Mouse (Mus musculus) brown adipose tissue, adult 24 weeks (tissue): ENCODE measurements around the gene Exosc10. TPM values are rescaled to one million over a fixed set of nuclear protein-coding genes. Genes with fewer than 3 reads are reported as not detected.

ENCODE experiments used
- H3K27ac ChIP-seq: fragments of 200-500 bp; replicated peaks from 2 replicates; pipeline ENCODE4 v1.5.1; 2012; ENCODE audit warnings: low read depth, mild to moderate bottlenecking, low read length
- H3K4me1 ChIP-seq: fragments of 200-500 bp; 2 replicates; pipeline ENCODE4 v1.6.1; 2012; ENCODE audit warnings: low read length, mixed read lengths; ENCODE audit not compliant: control insufficient read depth, insufficient read depth, insufficient read length
- H3K4me3 ChIP-seq: fragments of 200-500 bp; 2 replicates; pipeline ENCODE4 v1.5.1; 2012; ENCODE audit warnings: low read depth, mild to moderate bottlenecking, low read length, moderate library complexity; ENCODE audit not compliant: insufficient read depth
- polyA plus RNA-seq: library from polyadenylated mRNA; stranded (reverse); fragments of >200 nt; gene quantifications from 2 replicates; pipeline ENCODE4 v1.2.4, GENCODE M21; 2012; ENCODE audit not compliant: missing spikeins, insufficient read depth, insufficient read length

Exosc10 gene
- polyA plus RNA-seq, 1 experiment: 18.8 TPM

DNA sequence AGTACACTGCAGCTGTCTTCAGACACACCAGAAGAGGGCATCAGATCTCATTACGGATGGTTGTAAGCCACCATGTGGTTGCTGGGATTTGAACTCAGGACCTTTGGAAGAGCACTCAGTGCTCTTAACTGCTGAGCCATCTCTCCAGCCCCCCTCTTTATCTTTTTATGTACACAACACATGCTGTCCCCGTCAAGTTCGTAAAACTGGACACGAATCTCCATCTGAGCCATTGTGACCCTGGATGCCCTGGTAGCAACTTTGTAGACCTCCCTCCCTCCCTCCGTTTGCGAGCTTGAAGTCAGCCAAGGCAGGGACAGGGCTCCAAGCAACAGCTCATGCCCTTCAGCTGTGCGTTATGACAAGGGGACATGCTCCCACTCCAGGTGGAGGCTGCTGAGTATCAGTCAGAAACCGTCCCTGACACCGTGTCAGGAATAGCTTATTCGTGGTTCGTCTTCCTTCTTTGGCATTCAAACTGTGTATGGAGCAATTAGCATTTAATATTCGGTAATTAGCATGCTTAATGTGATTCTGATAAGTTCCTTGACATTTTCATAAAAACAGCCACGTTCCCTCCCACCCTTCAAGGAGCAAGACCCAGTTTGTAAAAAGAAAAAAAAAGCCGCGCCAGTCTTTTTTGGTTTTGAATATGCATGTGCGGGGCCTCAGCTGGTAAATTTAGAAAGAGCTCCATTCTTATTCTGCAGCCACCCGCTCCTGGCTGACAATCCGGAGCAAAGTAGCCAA lies 32.4 kb downstream of the Exosc10 start:
- H3K4me1 ChIP-seq: peaks cover 3% of the 10 kb centered on the region
- no peak overlapping the region for H3K27ac ChIP-seq
- peak overlapping the region; percentile 87 for H3K4me3 ChIP-seq

DNA sequence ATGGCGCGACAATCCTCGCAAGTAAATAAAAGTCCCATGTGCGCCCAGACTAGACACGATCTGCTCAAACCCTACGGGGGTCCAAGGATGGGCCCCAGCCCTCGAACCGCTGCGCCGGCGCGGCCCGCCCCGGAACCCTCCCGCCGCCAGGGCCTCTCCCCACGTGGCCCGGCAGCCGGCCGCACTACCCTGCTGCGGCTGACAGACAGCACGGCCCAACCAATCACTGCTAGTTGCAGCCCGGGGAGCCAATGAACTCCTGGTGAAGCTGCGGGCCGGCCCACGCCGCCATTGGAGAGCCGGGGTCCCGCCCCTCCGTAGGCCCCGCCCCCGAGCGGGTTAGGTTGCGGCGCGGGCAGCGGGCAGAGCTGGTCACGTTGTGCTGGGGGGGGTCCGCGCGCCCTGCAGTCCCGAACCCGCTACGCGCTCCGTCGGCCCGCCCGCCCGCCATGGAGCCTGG lies 33.0 kb downstream of the Exosc10 start, which contains the start of gene Srm:
Gene Srm, plus strand, starts transcription at position 333 of the 460 bp plus-strand sequence.
- H3K4me3 ChIP-seq: peak within 1 kb of the TSS; percentile 87
- peaks cover 3% of the 10 kb centered on the region for H3K4me1 ChIP-seq
- H3K27ac ChIP-seq: no peak within 1 kb of the TSS

DNA sequence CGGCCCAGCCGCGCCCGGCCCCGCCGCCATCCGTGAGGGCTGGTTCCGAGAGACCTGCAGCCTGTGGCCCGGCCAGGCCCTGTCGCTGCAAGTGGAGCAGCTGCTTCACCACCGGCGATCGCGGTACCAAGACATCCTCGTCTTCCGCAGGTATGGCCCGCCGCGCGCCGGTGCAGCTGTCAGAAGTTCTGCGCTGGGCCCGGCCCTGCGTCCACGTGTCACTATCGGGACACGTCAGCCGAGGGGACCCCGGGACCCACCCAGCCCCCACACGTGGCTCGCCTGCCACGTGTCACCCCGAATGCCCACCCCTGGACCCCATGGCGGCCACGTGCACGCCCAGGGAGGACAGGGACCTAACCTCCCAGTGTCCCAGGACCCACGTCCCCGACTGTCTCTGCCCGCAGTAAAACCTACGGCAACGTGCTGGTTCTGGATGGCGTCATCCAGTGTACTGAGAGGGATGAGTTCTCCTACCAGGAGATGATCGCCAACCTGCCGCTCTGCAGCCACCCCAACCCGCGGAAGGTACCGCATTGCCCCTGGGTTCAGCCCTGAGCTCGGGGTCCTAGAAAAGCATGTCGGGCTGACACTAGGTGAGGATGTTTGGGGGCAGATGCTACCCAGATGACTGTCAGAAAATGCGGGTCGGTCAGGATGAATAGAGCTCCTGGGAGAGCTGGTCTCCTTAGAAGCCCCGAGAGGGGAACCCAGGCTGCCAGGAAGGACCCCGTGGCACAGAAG lies 33.6 kb downstream of the Exosc10 start:
- no peak overlapping the region for H3K27ac ChIP-seq
- H3K4me3 ChIP-seq: peak overlapping the region; percentile 71
- H3K4me1 ChIP-seq: peaks cover 3% of the 10 kb centered on the region

DNA sequence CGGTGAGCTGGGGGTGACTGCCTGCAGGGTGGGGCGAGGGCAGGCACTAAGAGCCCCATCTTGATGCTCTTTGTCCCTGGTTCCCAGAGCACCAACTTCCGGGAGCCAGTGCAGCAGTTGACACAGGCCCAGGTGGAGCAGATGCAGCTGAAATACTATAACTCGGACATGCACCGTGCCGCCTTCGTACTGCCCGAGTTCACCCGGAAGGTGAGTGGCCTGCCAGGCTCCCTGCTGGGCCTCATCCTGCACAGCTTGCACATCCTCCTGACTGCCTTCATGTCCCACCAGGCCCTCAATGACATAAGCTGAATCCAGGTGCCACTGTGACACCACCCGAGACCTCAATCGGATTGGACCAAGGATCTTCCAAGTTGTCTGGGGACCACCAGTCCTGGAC lies 35.8 kb downstream of the Exosc10 start:
- Histone ChIP-seq H3K4me3 (no peak overlapping the region), H3K27ac (no peak overlapping the region), H3K4me1 (peaks cover 3% of the 10 kb centered on the region)

DNA sequence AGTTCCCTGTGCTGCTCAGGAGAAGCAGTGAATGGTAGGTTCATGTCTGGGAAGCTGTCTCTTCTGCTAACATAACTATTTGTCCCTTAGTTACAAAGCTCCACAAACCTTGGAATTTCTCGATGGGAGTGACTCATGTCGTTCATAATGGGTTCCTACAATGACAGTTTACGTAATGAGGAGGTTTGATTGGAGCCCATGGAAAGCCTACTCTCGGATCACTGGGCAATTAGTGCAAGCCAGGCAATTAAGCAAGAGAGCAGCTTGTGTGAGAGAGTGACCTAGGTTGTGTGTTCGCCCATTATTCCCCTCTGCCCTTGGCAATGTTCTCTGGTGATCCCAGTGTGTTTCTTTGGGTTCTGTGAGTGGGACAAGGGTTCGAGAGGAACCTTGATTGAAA lies 37.7 kb downstream of the Exosc10 start:
- Histone ChIP-seq H3K4me1 (no peaks in the 10 kb centered on the region; the same call in 1 of the 2 replicates), H3K4me3 (no peak overlapping the region), H3K27ac (no peak overlapping the region)

DNA sequence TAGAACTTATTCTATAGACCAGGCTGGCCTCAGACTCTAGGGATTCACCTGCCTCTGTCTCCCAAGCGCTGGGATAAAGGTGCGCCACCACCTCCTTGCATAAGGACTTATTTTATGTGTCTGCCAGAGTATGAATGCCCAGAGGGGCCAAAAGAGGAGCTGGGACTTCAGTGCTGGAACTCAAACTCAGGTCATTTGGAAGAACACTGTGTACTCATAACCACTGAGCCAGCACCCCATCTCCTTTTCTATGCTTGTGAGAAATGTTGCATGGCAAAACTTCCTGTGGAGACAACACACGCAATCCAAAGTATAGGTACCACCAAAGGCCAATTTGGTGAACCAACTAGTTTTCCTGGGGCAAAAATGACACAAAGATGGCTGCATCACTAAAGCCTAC lies 38.5 kb downstream of the Exosc10 start:
- Histone ChIP-seq H3K4me3 (no peak overlapping the region), H3K27ac (no peak overlapping the region), H3K4me1 (no peaks in the 10 kb centered on the region; the same call in 1 of the 2 replicates)

DNA sequence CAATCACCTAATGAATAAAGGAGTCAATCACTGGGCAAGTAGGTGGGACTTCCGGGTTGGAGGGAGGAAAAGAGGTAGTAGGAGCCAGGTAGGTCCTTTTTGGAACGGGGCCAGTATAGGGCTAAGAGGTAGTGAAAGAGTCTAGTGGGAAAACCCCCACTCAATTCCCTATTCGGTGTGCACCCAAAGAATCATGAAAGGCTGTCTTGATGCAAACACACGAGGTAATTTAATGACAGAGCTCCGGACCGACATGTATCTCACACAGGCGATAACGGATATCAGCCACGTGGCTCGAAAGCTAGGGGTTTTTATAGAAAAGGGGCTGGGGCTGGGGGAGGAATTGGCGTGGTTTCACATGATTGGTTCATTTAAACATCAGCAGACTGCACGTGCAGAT lies 40.6 kb downstream of the Exosc10 start:
- no peak overlapping the region for H3K4me3 ChIP-seq
- H3K27ac ChIP-seq: no peak overlapping the region
- no peaks in the 10 kb centered on the region for H3K4me1 ChIP-seq

DNA sequence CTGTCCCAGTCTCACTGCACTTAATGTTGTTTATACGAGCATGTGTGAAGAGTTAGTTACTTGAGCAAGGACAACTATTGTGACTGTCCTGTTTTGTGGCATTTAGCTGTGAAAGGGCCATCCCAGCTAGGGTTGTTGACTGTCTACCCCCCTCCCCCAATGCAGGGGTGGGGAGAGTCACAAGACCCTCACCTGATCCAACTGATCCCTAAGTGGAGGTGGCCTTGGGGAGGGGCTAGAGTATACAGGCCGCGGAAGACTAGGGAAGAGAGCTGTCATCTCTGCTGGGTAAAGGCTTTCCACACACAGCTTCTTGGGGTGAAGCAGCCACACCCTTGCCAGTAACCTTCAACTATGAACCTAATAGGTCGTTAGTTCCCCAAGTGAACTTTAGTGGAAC lies 42.1 kb downstream of the Exosc10 start:
- Histone ChIP-seq H3K4me3 (no peak overlapping the region), H3K27ac (no peak overlapping the region), H3K4me1 (no peaks in the 10 kb centered on the region)

DNA sequence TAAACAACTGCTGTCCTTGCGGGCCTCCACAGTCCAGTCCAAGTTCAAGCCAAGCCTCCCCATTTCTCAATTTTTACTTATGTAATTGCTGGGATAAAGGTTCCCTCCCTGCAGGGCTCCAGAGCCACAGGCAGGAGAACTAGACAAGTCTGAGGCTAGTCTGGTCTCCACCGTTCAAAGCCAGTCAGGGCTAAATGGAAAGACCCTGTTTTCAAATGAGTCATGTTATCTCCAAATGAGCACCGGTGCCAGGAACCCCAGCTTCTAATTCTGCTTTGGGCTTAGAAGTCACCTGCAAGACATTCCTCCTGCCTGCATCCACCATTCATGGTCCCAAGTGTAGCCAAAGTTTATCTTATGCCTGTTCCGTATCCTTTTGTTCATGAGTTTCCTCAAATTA lies 43.6 kb downstream of the Exosc10 start:
- H3K4me3 ChIP-seq: no peak overlapping the region
- H3K27ac ChIP-seq: peak overlapping the region; percentile 61; the same call in 1 of the 2 replicates
- no peaks in the 10 kb centered on the region for H3K4me1 ChIP-seq

DNA sequence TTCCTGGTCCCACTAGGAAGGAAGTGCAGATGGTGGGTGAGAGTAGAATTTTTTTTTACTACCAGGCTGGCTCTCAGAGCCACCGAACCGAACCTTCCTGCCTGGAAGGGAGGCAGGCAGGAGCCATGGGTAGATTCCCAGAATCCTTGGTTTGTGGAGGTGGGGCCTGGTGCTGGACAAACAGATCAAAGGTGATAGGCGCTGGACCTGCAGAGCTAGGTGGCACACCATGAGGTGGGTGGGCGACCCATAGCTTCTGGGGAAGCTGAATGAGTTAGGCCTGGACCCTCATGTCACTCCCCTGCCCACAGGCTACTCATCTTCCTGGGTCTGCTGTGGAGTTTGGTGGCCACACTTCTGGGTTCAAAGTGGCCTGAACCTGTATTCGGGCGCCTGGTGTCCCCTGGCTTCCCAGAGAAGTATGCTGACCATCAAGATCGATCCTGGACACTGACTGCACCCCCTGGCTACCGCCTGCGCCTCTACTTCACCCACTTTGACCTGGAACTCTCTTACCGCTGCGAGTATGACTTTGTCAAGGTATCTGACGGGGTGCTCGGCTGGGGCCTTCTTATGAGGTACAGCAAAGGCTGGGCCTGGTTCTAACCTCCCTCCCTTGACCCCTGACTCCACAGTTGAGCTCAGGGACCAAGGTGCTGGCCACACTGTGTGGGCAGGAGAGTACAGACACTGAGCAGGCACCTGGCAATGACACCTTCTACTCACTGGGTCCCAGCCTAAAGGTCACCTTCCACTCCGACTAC lies 44.3 kb downstream of the Exosc10 start, which contains the start of gene Masp2:
Gene Masp2, plus strand, starts transcription at position 198 of the 764 bp plus-strand sequence.
- no peak within 1 kb of the TSS for H3K4me3 ChIP-seq
- peak within 1 kb of the TSS; percentile 61 for H3K27ac ChIP-seq
- no peaks in the 10 kb centered on the region for H3K4me1 ChIP-seq

DNA sequence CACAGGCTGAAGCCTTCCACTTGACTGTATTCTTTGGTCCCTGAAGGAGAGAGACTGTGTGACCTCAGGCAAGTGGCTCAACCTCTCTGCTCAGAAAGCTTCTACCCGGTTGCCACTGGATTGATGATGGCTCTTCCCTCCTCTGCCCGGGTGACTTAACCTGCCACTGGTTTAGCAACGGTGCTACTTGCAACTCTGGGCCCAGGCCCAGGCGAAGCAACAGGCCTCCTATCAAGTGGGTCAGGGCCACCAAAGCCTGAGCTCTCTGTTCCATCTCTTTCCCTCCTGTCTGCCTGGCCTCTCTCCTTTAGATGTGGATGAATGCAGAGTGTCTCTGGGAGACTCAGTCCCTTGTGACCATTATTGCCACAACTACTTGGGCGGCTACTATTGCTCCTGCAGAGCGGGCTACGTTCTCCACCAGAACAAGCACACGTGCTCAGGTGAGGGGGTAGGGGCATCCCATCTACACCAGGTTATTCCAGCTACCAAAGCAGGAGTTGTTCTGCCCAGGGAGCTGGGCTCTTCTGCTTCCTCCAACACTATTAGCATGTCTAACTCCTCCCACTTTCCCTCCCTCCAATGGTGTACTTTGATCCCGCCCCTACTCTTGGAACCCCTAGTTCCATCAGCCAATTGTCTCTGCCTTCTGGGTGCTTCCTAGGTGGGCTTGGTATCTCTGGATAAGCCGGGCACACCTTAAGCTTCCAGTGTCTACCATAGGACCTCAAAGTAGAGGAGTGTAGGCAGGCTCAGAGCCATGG lies 45.3 kb downstream of the Exosc10 start:
- no peak overlapping the region for H3K27ac ChIP-seq
- no peak overlapping the region for H3K4me3 ChIP-seq
- H3K4me1 ChIP-seq: no peaks in the 10 kb centered on the region

DNA sequence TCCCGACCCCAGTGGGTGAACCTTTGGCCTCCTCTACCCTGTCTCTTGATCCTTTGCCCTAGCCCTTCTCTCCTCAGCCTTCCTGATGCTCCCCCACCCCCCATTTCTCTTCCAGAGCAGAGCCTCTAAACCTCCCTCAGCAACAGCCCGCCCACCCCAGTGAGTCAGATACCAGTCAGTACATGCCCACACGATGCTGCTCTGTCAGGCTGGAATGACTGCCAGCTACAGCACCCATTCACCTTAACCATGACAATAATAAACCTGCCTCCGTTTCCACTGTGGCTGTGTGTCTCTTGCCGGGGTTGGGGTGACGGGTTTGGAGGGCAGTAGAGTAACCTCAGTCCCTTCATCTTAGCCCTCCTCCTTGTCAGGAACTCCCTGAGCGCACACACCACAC lies 45.9 kb downstream of the Exosc10 start:
- Histone ChIP-seq H3K4me1 (no peaks in the 10 kb centered on the region), H3K4me3 (no peak overlapping the region), H3K27ac (no peak overlapping the region)

DNA sequence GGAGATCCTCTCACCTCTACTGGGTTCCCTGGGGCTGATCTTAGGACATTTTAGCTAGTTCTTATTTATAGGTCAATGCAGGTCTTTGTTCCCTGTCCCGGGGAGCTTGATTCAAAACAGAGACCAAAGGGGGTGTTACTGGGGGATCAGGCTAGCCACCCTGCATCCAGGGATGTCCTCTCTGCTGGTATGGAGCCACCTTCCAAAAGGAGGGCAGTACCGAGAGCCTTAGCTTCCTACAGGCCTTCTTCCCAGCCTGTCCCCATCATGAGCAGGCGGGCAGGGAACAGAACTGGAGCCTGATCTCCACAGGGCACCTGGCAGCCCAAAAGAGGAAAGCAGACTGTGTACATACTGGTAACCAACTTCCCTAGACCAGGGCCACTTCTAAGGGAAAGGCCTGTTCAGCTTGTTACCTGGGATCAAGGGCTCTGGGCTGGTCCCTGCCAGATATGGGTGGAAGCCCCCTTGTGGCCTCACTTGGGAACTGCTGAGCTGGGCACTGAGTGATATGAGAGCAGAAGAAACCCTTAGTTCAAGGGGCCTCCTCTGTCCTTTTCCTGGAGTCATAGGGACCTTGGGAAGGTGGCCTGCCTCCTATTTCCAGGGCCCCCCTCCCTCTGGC lies 46.4 kb downstream of the Exosc10 start:
- Histone ChIP-seq H3K4me3 (no peak overlapping the region), H3K4me1 (no peaks in the 10 kb centered on the region), H3K27ac (no peak overlapping the region)

DNA sequence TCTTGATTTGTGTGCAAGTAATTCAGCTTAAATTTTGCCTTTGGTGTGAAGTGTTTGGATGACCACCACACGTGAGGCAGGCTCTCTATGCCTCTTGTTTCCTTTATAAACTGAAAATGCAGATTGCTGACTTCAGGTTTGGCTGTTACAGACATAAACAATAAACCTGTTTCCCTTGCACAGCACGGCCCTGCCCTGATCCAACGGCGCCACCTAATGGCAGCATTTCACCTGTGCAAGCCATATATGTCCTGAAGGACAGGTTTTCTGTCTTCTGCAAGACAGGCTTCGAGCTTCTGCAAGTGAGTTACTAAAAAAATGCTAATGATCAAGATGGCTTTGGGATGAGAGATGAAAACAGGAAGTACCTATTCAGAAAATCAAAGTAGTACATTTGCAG lies 49.5 kb downstream of the Exosc10 start:
- H3K4me1 ChIP-seq: no peaks in the 10 kb centered on the region
- H3K27ac ChIP-seq: no peak overlapping the region
- no peak overlapping the region for H3K4me3 ChIP-seq
